Mouse (Mus musculus) intestine, postnatal 0 days (tissue): ENCODE measurements around the gene Kcnh6. TPM values are rescaled to one million over a fixed set of nuclear protein-coding genes. Genes with fewer than 3 reads are reported as not detected.

Experiments used
- ATAC-seq: fragments of 200-750 bp; cut with Nextera tagmentation; 2 replicates; pipeline ENCODE4 v1.8.0; 2017; ENCODE audit warnings: mild to moderate bottlenecking, moderate TSS enrichment, moderate library complexity
- H3K27ac ChIP-seq: fragments of 300-500 bp; sonication (generic); 2 replicates; pipeline ENCODE4 v1.5.1; 2014; ENCODE audit warnings: mild to moderate bottlenecking, low read depth, low read length, moderate library complexity
- H3K27me3 ChIP-seq: fragments of 300-500 bp; sonication (generic); replicated peaks from 2 replicates; pipeline ENCODE4 v1.6.1; 2014; ENCODE audit warnings: low read length, mixed read lengths; ENCODE audit not compliant: control insufficient read depth, insufficient read depth
- H3K36me3 ChIP-seq: fragments of 300-500 bp; sonication (generic); 2 replicates; pipeline ENCODE4 v1.6.1; 2014; ENCODE audit warnings: mild to moderate bottlenecking, moderate library complexity; ENCODE audit not compliant: control insufficient read depth, insufficient read depth
- H3K4me1 ChIP-seq: fragments of 300-500 bp; sonication (generic); replicated peaks from 2 replicates; pipeline ENCODE4 v1.6.1; 2014; ENCODE audit warnings: antibody characterized with exemption, low read length, mixed read lengths; ENCODE audit not compliant: control insufficient read depth, insufficient read depth
- H3K4me2 ChIP-seq: fragments of 300-500 bp; sonication (generic); replicated peaks from 2 replicates; pipeline ENCODE4 v1.6.1; 2014; ENCODE audit warnings: low read depth, mild to moderate bottlenecking, moderate library complexity
- H3K4me3 ChIP-seq: fragments of 300-500 bp; sonication (generic); 2 replicates; pipeline ENCODE4 v1.5.1; 2014; ENCODE audit warnings: low read depth, low read length
- H3K9ac ChIP-seq: fragments of 300-500 bp; sonication (generic); 2 replicates; pipeline ENCODE4 v1.6.1; 2014; ENCODE audit warnings: mild to moderate bottlenecking, low read depth, low read length
- H3K9me3 ChIP-seq: fragments of 300-500 bp; sonication (generic); 2 replicates; pipeline ENCODE4 v1.6.1; 2016; ENCODE audit warnings: mixed run types; ENCODE audit not compliant: control insufficient read depth
- CTCF ChIP-seq: sonication (generic); IDR thresholded peaks from 2 replicates; pipeline ENCODE4 v1.5.1; 2016; ENCODE audit warnings: low read depth, mild to moderate bottlenecking, control low read depth, antibody characterized with exemption, moderate library complexity
- WGBS: fragments of 180-500 bp; shearing (Covaris S2); extraction: QIAGEN DNeasy Blood & Tissue Kit; methylation state at CpG from one replicate; pipeline ENCODE4 v1.1.7; 2014; 5-methylcytosine and 5-hydroxymethylcytosine counted together
- polyA plus RNA-seq: library from polyadenylated mRNA; unstranded; fragments of >200 nt; fragmentation: Nextera tagmentation; extraction: Ambion mirVana; gene quantifications from 2 replicates; pipeline ENCODE4 v1.2.1, GENCODE M21; 2015

The Kcnh6 gene
- polyA plus RNA-seq, 1 experiment from 2014 or later: 1.6 TPM

DNA sequence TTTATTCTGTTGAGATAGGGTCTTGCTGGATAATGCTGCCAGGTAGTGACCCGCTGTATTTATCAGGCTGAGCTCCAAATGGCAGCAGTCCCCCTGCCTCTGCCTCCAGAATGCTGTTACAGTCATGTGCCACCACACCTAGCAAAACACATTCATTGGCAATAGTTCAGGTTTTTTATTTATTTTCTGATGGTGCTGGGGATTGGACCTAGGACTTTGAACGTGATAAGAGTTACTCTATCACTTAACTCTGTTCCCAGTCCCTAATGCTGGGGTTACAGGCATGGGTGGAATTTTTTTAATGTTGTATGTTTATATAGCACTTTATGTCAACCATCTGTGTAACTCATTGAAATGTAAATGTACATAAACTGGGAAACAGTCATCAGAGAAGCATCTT is 46.0 kb downstream of the Kcnh6 start:
- no peak overlapping the region for H3K4me2 ChIP-seq
- H3K9ac ChIP-seq: no peak overlapping the region
- peak overlapping the region; percentile 82 for H3K27ac ChIP-seq
- ATAC-seq: peak; percentile 37
- H3K27me3 ChIP-seq: no peaks in the 10 kb centered on the region
- H3K4me3 ChIP-seq: no peak overlapping the region
- peaks cover 79% of the 10 kb centered on the region for H3K36me3 ChIP-seq
- WGBS: 52% methylated on average over 2 of the region's 2 CpGs
- TF ChIP-seq CTCF: no peak
- no peaks in the 10 kb centered on the region; the same call in 1 of the 2 replicates for H3K4me1 ChIP-seq
- H3K9me3 ChIP-seq: no peaks in the 10 kb centered on the region

DNA sequence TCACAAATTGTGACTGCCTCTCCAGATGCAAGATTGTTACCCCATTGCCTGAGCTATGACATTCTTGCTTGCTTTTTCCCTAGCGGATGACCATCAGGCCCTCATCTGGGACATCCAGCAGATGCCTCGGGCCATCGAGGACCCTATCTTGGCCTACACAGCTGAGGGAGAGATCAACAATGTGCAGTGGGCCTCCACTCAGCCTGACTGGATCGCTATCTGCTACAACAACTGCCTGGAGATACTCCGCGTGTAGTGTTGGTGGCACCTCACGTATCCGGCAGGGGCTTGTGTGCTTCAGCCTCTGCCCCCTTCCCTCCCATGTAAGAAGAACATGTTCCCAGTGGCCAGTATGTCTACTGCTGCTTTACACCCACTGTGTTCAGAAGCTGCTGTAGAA is 46.7 kb downstream of the Kcnh6 start:
- peaks cover 78% of the 10 kb centered on the region for H3K36me3 ChIP-seq
- no peaks in the 10 kb centered on the region for H3K9me3 ChIP-seq
- 92% methylated on average over 8 of the region's 8 CpGs for WGBS
- no peaks in the 10 kb centered on the region; the same call in 1 of the 2 replicates for H3K4me1 ChIP-seq
- no peak for TF ChIP-seq CTCF
- H3K4me3 ChIP-seq: no peak overlapping the region
- no peak overlapping the region for H3K9ac ChIP-seq
- no peak for ATAC-seq
- H3K27ac ChIP-seq: peak overlapping the region; percentile 82
- no peaks in the 10 kb centered on the region for H3K27me3 ChIP-seq
- H3K4me2 ChIP-seq: no peak overlapping the region

DNA sequence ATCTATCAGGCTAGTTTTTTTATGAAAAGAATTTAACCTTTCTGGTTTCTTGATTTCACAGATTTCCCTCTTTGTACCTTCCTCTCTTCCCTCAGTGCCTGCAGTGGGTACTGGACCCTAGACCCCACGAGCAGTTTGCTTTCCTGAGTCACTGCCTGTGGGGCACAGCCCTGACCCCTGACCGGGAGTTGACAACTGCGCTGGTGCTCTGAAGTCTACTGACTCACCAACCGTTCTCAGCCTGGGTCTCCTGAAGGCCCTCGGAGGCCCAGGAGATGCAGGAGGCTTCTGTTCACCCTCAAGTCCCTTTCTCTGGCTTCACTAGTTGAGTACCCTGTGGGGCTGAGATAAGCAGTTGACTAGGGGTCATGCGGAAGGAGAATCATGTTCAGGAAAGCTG is 47.4 kb downstream of the Kcnh6 start:
- no peak overlapping the region for H3K9ac ChIP-seq
- H3K4me3 ChIP-seq: no peak overlapping the region
- peak overlapping the region; percentile 82 for H3K27ac ChIP-seq
- WGBS: 58% methylated on average over 6 of the region's 6 CpGs
- ATAC-seq: peak; percentile 59
- H3K36me3 ChIP-seq: peaks cover 81% of the 10 kb centered on the region
- no peak overlapping the region for H3K4me2 ChIP-seq
- no peaks in the 10 kb centered on the region for H3K27me3 ChIP-seq
- no peak for TF ChIP-seq CTCF
- H3K4me1 ChIP-seq: no peaks in the 10 kb centered on the region; the same call in 1 of the 2 replicates
- H3K9me3 ChIP-seq: no peaks in the 10 kb centered on the region

DNA sequence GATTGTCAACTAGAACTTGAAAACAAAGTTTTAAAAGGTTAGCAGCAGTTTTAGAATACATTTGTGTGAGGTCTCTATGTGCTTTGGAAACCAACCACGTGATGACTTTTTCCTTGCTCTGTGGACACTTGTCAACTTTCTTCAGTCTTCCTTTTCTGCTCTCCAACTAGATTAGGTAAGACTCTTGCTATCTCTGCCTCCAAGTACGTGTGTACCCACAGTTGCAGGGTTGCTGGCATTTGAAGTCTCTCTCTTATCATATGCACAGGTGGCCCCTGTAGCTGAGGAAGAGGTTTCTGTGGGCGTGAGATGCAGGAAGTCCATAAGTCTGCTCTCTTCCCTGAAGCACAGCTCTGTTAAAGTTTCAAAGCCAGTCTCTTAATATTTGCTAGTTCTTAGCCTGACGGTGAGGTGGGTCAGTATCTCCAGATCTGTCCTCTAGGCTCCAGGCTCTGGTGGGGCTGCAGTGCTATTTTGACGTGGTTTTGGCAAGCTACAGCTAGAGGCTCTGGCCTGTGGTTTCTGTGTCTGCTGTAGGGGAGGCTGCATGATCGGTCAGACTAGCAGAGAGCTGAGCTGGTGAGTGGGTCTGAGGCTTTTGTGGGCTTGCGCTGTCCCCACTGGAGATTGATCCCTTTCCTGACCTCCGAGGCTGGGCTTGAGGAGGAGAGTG is 49.0 kb downstream of the Kcnh6 start:
- peak overlapping the region; percentile 24; the same call in 1 of the 2 replicates for H3K4me2 ChIP-seq
- H3K27me3 ChIP-seq: no peaks in the 10 kb centered on the region
- no peaks in the 10 kb centered on the region for H3K9me3 ChIP-seq
- H3K4me1 ChIP-seq: no peaks in the 10 kb centered on the region; the same call in 1 of the 2 replicates
- ATAC-seq: peak; percentile 48
- H3K36me3 ChIP-seq: peaks cover 70% of the 10 kb centered on the region
- no peak for TF ChIP-seq CTCF
- H3K4me3 ChIP-seq: no peak overlapping the region
- peak overlapping the region; percentile 17; the same call in 1 of the 2 replicates for H3K9ac ChIP-seq
- whole genome bisulfite sequencing: 60% methylated on average over 8 of the region's 8 CpGs
- H3K27ac ChIP-seq: peak overlapping the region; percentile 82

DNA sequence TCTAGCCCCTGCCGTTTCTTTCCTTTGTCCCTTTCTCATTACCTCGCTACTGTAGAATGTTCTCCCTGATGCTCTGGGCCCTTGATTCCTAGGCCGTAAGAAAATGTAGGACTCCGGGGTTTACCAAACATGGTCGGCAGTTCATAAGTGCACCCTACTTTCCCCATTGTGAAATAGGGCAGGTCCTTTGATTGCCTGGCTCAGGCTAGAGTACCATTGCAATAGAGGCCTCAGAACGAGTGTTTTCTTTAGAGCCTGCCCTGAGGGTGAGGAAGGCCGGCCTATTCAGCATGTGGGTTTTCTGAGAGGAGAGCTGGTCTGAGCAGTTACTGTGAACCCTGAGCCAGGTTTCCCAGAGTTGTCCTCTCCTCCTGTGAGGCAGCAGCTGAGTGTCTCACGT is 50.1 kb downstream of the Kcnh6 start:
- Histone ChIP-seq H3K9me3 (no peaks in the 10 kb centered on the region), H3K9ac (no peak overlapping the region), H3K27me3 (no peaks in the 10 kb centered on the region), H3K4me3 (no peak overlapping the region), H3K36me3 (peaks cover 61% of the 10 kb centered on the region), H3K4me2 (0 out of 2 replicates have a peak overlapping the region, but pooled peaks have one; percentile 24), H3K4me1 (no peaks in the 10 kb centered on the region; the same call in 1 of the 2 replicates), H3K27ac (peak overlapping the region; percentile 35; the same call in 1 of the 2 replicates)
- WGBS: 68% methylated on average over 8 of the region's 8 CpGs
- ATAC-seq: no peak
- no peak for TF ChIP-seq CTCF

DNA sequence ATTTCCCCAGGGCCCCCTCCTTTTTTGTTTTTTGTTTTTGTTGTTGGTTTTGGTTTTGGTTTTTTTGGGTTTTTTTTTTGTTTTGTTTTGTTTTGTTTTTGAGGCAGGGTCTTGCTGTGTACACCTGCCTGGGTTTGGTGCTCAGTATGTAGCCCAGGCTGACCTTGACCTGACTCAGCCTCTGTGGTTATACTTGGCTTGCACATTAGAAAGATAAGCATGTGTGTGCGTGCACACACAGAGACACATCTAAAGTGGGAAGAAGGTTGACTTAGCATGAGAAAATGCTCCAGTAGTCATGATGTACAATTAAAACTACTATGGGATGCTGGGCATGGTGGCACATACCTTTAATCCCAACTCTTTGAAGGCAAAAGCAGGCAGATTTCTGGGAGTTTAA is 52.6 kb downstream of the Kcnh6 start:
- Histone ChIP-seq H3K9ac (no peak overlapping the region), H3K36me3 (peaks cover 39% of the 10 kb centered on the region), H3K9me3 (no peaks in the 10 kb centered on the region), H3K4me2 (no peak overlapping the region), H3K4me3 (no peak overlapping the region), H3K27me3 (no peaks in the 10 kb centered on the region), H3K4me1 (no peaks in the 10 kb centered on the region), H3K27ac (no peak overlapping the region)
- WGBS: 89% methylated on average over 1 of the region's 1 CpGs
- no peak for ATAC-seq
- TF ChIP-seq CTCF: no peak
